Mouse (Mus musculus) mouse trophoblast stem cell (cell line): ENCODE measurements around the gene Ercc1.

ENCODE experiments used
- in situ Hi-C, 2 experiments: fragments of 300-500 bp; cut with MseI, MboI; formaldehyde crosslinking; loops; 2 replicates in 1 of 2; 3 replicates in 1 of 2; pipeline ENCODE4 v1.15.1; 2025

The Ercc1 gene

DNA sequence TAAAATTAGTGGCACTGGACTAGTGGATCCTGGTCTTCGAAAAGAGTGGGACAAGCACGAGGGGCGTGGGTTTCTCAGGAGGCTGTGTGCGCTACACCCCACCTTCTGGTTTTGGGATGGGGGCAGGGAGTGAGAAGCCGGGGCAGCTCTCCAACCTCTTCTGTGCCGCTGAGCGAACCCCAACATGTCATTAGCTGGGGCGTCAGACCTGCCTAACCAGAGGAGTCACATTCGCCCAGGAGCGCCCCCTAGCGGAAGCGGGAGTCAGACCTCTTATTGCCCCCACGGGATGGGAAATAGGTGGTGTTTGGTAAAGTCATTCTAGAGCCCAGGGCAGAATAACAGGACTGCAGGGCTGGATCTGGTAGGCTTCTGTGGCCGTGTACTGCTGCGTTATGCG lies 17.1 kb downstream of the Ercc1 start:
- in situ Hi-C loops: no loop called here

GRCm38 (mm10) chr7:19362276-19362675 lies 17.7 kb downstream of the Ercc1 start:
- in situ Hi-C loops: no loop called here

DNA sequence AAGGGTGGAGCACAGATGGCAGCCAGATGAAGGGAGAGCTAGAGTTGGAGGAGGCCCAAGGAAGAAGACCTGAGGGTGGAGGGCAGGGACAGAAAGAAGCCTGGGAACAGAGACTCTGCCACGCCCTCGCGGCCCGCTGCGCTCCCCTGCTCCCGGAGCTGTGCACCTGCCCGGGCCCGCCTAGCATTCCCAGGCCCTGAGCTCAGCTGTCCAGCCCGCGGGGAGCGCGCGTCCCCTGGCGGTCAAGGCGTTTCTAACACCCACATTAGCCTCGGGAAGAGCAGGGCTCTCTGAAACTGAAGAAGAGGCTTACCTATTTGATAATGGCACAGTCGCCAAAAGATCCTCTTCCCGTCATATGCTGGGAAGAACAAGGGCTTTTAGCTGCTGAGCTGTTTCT lies 19.3 kb downstream of the Ercc1 start:
- in situ Hi-C loops: no loop called here

- in situ Hi-C loops: no loop called here
Measured at GRCm38 (mm10) chr7:19365376-19365775, 20.8 kb downstream of the Ercc1 start.

DNA sequence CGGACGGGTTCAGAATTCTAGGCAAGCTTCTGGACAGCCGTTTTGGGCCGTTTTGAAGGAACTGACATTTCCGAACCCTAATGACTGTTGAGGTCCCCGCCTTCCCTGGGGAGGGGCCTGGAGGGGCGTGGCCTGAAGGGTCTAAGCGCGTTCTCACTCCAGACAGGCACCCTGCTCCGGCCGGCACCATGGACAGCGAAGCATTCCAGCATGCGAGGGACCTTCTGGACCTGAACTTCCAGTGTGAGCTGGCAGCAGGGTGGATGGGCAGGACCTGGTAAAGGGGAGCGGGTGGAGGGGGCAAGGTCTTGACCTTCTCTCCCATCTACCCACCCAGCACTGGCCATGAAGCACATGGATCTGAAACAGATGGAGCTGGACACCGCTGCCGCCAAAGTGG lies 23.8 kb downstream of the Ercc1 start:
- in situ Hi-C loops: no loop called here

GRCm38 (mm10) chr7:19369823-19370425 lies 25.3 kb downstream of the Ercc1 start:
- in situ Hi-C loops: no loop called here

- in situ Hi-C loops: no loop called here
Measured at GRCm38 (mm10) chr7:19373367-19373766, 28.8 kb downstream of the Ercc1 start.

- in situ Hi-C loops: no loop called here
Measured at GRCm38 (mm10) chr7:19375368-19375767, 30.8 kb downstream of the Ercc1 start.

DNA sequence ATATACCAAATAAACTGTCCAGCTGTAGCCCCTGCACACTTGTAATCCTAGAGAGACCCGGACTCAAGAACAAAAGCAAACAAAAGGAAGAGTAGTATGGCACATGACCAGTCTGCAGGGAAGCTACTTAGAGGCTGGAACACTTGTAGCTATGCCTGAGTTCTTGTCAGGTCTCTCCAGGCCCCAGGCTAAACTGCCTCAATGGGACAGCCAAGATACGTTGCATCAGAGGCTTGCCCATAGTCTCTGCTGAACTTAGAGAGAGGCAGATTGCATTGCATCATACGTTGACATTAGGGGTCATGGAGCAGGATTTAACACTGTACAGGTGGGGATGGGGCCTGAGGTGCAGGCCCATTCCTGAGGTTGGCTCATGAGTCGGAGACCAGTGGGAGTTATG lies 31.4 kb downstream of the Ercc1 start:
- in situ Hi-C loops: no loop called here

DNA sequence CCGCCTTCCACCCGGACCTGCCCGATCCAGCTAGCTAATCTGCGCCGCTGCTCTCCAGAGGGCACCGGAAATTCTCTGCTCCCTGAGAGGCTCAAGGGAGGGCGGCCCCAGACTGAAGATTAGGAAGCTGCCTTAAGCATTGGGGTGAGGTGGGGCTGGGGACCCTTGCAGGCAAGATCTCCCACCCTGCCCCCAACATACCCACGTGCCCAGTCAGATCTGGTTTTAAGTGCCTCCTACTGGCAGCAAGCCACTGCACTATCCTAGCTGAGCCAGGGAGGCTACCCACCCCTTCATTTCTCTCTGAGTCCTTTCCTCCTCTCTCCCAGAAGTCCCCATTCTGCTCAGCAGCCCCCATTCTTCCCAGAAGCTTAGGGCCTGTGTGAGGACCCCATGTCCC lies 33.5 kb downstream of the Ercc1 start:
- in situ Hi-C loops: no loop called here

- in situ Hi-C loops: no loop called here
Measured at GRCm38 (mm10) chr7:19381377-19382165, 37.0 kb downstream of the Ercc1 start, which contains the start of gene Ercc2. Gene Ercc2 (plus strand): TSS chr7:19382010.

- in situ Hi-C loops: no loop called here
Measured at GRCm38 (mm10) chr7:19382166-19382541, 37.6 kb downstream of the Ercc1 start.

DNA sequence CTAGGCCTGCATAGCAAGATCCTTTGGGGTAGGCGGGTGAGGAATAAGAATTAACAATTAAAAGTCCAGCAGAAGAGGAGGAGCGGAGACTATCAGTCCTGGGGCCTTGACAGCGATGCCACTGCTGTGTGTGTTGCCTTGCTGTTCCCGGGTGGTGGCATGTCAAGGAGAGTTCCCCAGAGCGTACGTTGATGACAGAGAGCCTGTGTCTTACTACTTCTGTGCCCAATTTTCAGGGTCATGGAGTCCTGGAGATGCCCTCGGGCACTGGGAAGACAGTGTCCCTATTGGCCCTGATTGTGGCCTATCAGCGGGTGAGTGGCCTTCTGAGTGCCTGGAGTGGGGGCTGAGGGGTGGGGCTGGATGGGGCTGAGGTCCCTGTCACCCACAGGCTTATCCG lies 39.1 kb downstream of the Ercc1 start:
- in situ Hi-C loops: no loop called here

- in situ Hi-C loops: no loop called here
Measured at GRCm38 (mm10) chr7:19388699-19389413, 44.3 kb downstream of the Ercc1 start.

- in situ Hi-C loops: loop anchor here in 1 of 2 experiments (5.0 kb wide), 1 partner anchor 48 kb away; no protein-coding TSS in a partner anchor
Measured at GRCm38 (mm10) chr7:19394484-19394883, 49.9 kb downstream of the Ercc1 start.

DNA sequence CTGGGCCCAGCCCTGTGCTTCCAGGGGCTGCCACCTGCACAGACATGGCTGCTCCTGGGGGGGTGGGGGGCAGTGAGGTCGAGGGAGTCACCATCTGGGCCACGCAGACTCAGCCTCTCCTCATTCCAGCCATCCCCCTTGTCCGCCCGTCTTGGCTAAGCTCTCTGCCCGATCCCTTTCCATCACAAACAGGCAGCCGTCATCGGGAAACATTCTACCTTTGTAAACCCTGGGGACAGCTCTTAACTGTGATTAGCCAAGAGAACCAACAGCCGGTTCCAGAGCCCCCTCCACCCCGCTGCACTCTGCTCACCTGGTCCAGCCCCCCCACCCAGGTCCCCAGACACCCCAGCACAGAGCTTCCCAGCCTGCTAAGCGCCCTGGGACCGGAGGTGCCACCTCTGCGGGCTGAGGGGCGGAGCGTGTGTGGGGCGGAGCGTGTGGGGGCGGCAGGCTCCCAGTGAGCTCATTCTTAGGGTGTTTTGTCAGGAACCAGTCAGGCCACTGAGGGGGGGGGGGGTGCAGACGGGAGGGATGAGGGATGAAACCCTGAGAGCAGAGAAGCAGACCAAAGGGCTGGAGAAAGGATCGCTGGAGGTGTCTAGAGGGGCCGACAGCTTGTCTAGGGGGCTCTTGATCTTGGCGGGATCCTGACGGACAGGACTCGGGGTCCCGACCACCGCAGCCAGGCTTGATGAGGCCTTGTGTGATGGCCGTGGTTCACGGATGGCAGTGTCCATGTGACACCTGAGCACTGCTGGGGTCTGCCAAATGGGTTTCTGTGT lies 55.1 kb downstream of the Ercc1 start:
- in situ Hi-C loops: no loop called here

GRCm38 (mm10) chr7:19400946-19401345 lies 56.4 kb downstream of the Ercc1 start:
- in situ Hi-C loops: no loop called here

GRCm38 (mm10) chr7:19402535-19403112 lies 58.0 kb downstream of the Ercc1 start:
- in situ Hi-C loops: no loop called here

DNA sequence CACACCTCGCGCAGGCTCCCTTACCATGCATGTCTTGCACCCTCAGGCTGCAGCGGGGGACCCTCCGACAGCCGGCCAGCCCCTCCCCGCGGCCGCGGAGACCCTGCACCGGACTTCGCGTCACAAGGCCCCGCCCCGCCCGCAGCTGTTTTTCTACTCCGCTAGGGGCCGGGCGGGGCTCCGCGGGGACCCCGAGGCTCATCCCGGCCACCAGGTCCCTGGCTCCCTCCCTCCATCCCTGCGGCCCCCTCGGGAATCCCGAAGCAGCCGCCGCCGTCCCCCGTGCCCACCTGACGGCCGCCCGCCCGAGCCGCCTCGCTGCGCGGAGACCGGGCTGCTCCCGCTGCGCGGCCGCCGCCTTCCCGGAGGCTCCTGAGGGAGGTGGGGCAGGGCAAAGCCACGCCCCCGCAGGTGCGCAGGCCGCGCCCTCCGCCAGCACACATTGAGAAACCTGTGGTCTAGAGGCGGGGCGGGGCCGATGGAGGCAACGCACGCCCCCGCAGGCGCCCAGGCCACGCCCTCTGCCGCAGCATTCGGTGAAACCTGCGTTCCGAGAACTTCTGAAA lies 59.2 kb downstream of the Ercc1 start, which contains the start of gene Klc3:
TSS of gene Klc3 (minus strand) at position 374 of the 566 bp plus-strand sequence.
- in situ Hi-C loops: no loop called here

DNA sequence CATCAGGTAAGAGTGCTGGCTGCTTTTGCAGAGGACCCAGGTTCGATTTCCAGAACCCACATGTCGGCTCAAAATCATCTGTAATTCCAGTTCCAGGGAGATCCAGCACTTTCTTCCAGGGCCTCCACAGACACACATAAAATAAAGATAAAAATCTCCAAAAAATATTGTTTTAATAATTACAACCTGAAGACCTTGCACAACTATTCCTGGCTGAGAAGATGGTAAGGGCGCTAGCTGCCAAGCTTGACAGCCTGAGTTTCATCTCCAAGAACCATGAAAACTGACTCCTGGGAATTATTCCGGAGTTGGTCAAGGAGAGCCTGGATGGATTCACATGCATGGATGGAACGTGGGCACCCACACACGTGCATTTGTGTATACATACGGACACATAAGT lies 59.9 kb downstream of the Ercc1 start, which contains the start of gene Ckm:
TSS of gene Ckm (plus strand) at position 301 of the 400 bp plus-strand sequence.
- in situ Hi-C loops: no loop called here

DNA sequence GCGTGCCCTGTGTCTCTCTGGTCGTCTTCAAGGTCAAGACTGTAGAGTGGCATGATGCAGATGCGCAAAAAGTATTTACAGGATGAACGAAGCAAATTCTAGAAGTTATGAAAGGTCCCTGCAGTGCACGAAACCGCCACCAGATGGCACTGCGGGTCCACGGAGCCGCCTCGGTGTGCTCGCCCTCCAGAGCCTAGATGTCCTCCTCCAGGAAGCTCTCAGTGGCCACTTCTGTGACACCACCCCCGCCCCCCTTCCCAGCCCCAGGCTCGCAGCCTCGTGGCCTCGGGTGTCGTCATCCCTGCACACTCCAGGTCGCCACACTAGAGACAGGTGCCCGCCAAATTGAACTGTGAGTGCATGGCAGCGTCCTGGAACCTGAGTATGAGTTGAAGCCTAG lies 60.8 kb downstream of the Ercc1 start:
- in situ Hi-C loops: no loop called here
